Mouse (Mus musculus) erythroblast, adult 5-6 weeks (primary cell): ENCODE measurements around the gene Sik2. TPM values are rescaled to one million over a fixed set of nuclear protein-coding genes. Genes with fewer than 3 reads are reported as not detected.

ENCODE experiments used
- ATAC-seq: replicated peaks from 2 replicates; pipeline ENCODE4 v1.8.0; 2016; ENCODE audit warnings: moderate number of reproducible peaks, mild to moderate bottlenecking, moderate TSS enrichment, inconsistent platforms; ENCODE audit not compliant: poor library complexity, low FRiP score, severe bottlenecking
- total RNA-seq, 2 experiments: library from RNA; stranded (forward) in 1 of 2; stranded (reverse) in 1 of 2; fragments of 150-400 nt in 1 of 2; fragments of 200-764, 138-1000 nt in 1 of 2; gene quantifications; 2 replicates each; pipeline versions ENCODE4 v1.2.3 to v1.2.4; 2015 to 2017; ENCODE audit warnings: low replicate concordance in 2 of 2

The Sik2 gene
- total RNA-seq (2015; ENCODE audit: low replicate concordance): 47.6 and 53.6 TPM in 2 replicates
- total RNA-seq (2017; ENCODE audit: low replicate concordance): 57.9 and 60.9 TPM in 2 replicates

- ATAC-seq: peak; percentile 88
Observed at GRCm38 (mm10) chr9:51008841-51009655, at the start of gene Sik2. TSS of gene Sik2 (minus strand) at chr9:51009073.

GRCm38 (mm10) chr9:51056360-51057324, 47.8 kb upstream of the Sik2 start:
- no peak for ATAC-seq

DNA sequence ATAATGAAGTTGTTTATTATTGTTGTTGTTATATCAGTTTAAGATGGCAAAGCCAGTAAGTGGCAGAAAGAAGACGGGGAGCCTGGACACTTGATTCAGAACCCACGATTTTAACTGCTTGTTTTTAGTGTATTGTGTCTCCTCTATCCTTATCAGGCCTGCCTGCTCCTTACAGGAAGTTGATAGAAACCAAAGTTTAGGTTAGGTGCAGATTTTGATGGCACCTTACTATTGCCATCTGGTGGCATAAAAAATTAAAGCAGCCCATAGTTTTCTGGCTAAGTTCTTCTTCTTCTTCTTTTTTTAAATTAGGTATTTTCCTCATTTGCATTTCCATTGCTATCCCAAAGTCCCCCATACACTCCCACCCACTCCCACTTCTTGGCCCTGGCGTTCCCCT, 43.3 kb upstream of the Sik2 start:
- ATAC-seq: no peak

GRCm38 (mm10) chr9:51042136-51042535, 33.3 kb upstream of the Sik2 start:
- ATAC-seq: no peak

DNA sequence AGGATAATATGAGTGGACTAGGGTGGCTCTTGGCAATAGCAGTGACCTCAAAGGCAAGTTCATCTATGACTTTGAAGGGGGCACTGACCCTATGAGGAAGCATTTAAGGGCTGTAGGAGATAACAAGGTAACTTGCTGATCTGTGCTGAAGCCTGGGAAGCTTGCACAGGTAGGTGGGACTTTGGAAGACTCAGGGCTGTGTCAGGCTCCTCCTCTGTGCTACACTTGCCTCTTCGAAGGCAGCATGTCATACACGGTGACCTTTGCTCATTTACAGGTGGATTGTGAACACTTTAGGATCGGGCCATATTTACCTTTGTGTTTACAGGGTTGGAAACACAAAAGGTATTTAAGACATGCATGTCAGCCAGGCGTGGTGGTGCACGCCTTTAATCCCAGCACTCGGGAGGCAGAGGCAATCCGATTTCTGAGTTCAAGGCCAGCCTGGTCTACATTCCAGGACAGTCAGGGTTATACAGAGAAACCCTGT, 32.7 kb upstream of the Sik2 start:
- ATAC-seq: no peak

- ATAC-seq: no peak
Observed at GRCm38 (mm10) chr9:51032785-51033529, 24.1 kb upstream of the Sik2 start.

DNA sequence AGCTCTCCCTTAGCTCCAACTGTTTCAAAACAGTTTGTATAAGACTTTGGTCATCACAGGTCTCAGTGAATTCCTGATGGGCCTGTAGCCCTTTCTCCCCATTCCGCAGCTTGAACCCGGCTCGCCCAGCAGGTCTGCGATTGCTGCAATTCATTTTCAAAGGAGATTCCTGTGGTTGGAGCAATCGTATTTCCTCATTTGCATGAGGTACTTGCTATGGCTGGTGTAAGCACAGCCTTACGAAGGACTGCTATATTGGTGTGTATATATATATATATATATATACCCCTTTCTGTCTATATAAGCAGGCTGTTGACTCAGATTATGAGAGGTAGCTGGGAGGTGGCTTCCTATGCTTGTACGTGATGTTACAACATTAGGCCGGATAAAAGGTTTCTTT, 23.4 kb upstream of the Sik2 start:
- no peak for ATAC-seq

DNA sequence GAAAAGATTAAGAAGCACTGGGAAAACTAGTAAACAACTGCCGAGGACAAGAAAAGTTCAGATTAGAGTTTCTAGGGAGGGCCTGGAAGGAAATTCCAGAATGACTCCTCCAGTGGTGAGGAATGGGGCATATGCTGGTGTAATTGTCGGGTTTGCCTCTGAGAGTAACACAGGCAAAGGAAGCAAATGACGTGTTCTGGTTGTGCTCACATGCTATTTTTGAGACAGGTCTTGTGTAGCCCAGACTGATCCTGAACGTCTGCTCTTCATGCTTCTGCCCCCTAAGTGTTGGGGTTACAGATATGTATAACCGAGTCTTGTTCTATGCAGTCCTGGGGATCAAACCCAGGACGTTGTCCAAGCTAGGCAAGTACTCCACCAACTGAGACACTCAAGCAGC, 22.7 kb upstream of the Sik2 start:
- ATAC-seq: no peak

GRCm38 (mm10) chr9:51030147-51030546, 21.3 kb upstream of the Sik2 start:
- ATAC-seq: no peak

DNA sequence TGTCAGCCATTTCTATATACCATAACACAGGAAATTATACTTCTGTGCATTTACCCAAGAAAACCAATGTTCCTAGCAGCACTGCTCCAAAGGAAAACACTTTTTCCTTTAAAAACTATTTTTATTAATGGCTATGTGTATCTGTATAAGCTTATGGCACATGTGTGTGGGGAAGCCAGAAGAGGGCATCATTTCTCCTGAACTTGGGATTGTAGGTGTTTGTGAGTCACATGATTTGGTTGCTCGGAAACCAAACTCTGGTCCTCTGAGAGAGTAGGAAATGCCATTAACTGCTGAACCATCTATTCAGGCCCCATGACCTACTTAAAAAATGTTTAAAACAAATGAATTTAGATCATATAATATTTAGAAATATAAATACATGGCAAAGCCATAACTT, 18.1 kb upstream of the Sik2 start:
- no peak for ATAC-seq

- no peak for ATAC-seq
Observed at GRCm38 (mm10) chr9:51021123-51021795, 12.4 kb upstream of the Sik2 start.

DNA sequence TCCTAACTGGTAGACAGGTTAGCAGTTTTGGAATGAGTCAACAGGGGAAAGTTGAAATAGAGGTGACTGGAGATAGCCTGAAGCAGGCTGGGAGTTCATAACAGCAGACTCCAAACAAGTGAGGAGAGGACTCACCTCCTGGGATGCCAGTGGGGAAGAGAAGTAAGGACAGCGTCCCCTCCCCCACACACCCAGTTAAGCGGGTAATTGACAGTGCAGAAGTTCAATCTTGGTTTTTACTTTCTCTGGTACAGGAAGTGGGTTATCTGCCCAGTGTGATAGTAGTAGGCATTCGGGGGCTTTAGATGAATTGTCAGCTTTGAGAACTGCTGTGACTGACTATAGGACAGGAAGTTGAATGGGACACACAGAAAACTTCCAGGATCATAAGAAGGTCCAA, 11.5 kb upstream of the Sik2 start:
- no peak for ATAC-seq

- no peak for ATAC-seq
Observed at GRCm38 (mm10) chr9:51019670-51020069, 10.8 kb upstream of the Sik2 start.

GRCm38 (mm10) chr9:51015732-51016131, 6.9 kb upstream of the Sik2 start:
- no peak for ATAC-seq

GRCm38 (mm10) chr9:51013644-51014043, 4.8 kb upstream of the Sik2 start:
- no peak for ATAC-seq

- peak; percentile 2; the same call in 1 of the 2 replicates for ATAC-seq
Observed at GRCm38 (mm10) chr9:51009656-51009950, 730 bp upstream of the Sik2 start.

DNA sequence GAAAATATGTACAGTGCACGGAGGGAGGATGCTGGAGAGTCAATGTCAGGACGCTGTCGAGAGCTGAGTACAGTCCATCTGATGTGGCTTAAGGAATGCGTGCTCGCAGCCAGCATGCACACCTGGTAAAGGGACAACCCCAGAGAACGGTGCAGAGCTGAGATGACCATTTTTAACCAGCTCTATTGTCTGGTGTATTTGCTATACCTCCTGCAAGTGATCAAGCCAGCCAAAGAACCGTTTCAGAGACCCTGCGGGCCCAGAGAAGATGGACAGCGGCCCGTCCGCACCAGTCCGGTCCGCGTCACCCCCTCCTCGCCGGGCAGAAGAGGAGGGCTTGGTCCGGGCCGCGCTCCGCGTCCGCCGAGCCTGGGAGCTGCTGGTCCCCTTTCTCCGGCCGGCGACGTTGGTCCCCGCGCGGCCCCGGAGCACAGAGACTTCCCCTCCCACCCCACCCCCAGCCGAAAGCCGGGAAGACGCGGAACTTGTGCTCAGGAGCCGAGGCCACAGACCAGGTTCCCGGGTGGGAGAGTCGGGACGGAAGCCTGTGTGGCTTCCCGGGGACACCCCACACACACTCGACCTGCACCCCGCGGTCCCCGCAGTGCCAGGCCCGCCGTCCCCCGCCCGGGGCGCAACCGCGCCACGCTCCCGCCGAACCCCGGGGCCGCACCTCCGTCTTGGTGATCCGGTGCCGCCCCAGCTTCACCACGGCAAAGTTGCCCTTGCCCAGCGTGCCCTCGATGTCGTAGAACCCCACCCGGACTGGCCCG, 619 bp downstream of the Sik2 start:
- ATAC-seq: peak; percentile 49

- ATAC-seq: no peak
Observed at GRCm38 (mm10) chr9:51007726-51008067, 1.2 kb downstream of the Sik2 start.

DNA sequence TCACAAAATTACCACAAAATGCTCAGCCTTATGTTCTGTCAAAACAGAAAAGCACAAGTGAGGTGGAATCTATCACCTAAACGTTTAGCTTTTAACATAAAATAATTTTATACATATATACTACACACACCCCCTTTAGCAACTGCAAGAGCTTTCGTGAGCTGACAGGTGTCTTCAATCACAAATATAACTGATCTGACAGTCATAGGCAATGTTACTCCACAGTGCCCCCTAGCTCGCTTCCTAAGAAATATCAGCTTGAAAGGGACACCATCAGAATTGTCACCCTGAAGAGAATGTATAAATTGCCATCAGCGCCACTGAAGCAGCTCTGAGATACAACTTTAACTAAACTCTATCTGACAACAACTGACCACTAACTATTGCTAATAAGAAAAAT, 2.0 kb downstream of the Sik2 start:
- peak; percentile 74 for ATAC-seq
